Mouse (Mus musculus): ENCODE data around the gene B9d2. TPM values are rescaled to one million over a fixed set of nuclear protein-coding genes. Genes with fewer than 3 reads are reported as not detected.

Gene B9d2
- 10 to 100 TPM; 34.6 to 49.2 TPM for polyA plus RNA-seq (2012; fragmentation: generic; extraction: Trizol)

DNA sequence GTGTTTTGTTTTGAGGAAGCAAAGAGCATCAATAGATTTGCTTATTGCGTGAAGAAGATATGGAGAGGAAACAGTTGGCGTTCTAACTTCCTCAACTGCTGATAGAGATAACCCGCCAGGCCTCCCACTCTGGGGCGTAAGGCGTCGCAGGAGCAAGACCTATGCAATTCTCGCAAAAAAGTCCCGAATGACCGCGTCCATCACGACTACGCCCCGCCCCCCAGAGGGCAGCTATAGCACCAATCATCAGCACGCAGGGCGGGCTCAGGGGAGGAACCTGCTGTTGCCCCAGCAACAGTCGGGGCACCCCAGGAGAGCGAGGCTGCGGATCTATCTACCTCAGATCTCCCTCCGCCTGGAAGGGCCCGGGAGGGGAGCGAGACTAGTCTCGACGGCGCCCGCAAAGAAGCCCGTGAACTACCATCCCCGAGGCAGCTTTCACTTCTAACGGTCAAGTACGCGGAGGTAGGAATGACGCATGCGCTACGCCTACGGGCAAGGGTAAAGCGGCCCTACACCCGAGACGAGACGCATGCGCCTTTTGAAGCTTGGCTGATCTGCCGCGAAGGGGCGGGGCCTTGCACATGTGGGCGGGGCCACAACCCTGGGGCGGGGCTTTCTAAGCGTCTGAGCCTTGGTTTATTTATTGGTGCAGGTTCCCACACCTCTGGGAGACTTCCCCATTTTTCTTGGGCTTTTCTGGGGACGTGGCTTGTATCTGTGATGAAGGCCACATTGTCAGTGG is at the start of gene B9d2:
TSS of gene B9d2 (plus strand) at position 267 of the 745 bp plus-strand sequence.

DNA sequence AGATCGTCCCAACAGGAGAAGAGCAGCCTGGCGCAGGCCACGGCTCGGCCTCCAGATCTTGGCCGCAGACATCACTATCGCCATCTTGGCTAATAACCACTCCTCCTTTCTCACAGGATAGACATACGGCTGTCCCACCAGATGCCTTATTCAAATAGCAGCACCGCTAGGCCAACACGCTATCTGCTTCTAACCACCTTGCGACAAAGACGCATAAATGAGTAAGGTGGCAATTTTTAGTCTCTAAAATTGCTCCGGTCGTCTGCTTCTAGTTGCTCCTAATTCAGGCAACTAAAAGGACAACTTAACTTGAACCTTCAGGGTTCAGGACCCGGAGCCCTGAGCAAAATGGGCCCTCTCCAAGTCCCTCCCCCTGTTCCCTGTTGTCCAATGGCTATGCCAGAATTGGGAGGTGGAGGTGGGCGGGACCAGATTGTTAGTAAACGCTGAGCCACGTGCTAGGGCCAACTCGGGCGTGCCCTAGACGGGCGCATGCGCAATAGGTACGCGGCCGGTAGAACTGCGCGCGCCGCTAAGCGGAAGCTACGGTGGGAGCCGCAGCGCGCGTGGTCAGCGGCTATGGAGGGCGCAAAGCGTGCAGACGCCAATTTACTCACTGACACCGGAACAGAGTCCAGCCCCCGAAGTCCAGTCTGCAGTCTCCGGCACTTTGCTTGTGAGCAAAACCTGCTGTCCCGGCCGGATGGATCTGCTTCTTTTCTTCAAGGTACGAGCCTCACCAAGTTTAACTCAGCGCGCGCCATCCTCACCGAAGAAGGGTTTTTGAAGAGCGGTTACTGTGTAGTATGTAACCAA is 21.7 kb upstream of the B9d2 start, which contains the start of the genes Bckdha and Exosc5:
TSS of gene Bckdha (minus strand) at position 325 of the 816 bp plus-strand sequence.
TSS of gene Exosc5 (plus strand) at position 508 of the 816 bp plus-strand sequence.

DNA sequence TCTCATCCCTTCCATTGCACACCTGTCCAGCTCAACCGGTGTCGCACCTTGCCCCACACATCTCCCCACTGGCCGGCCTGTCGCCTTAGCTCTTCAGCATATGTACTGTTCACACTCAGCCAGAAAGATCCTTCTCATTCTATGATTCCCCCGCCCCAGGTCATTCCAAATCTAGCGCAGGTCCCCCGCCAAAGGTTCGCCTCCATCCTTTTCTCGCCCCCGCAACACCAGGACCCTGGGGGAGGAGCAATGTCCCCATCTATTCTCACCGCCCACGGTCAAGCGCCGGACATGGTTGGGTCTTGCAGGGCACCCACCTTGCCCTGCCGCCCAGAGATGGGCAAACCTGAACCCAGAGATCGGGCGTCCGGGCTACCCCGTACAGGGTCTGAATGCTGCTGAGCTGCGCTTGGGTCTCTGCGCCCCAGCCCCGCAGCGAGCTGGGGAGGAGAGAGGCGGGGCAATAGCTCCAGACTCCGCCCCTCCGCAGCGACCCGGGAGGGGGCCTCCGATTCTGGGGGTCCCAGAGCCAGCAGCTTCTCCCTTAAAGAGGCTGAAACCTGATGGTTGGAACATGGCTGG is 5.8 kb upstream of the B9d2 start, which contains the start of gene Tmem91:
TSS of gene Tmem91 (minus strand) at position 448 of the 582 bp plus-strand sequence.

DNA sequence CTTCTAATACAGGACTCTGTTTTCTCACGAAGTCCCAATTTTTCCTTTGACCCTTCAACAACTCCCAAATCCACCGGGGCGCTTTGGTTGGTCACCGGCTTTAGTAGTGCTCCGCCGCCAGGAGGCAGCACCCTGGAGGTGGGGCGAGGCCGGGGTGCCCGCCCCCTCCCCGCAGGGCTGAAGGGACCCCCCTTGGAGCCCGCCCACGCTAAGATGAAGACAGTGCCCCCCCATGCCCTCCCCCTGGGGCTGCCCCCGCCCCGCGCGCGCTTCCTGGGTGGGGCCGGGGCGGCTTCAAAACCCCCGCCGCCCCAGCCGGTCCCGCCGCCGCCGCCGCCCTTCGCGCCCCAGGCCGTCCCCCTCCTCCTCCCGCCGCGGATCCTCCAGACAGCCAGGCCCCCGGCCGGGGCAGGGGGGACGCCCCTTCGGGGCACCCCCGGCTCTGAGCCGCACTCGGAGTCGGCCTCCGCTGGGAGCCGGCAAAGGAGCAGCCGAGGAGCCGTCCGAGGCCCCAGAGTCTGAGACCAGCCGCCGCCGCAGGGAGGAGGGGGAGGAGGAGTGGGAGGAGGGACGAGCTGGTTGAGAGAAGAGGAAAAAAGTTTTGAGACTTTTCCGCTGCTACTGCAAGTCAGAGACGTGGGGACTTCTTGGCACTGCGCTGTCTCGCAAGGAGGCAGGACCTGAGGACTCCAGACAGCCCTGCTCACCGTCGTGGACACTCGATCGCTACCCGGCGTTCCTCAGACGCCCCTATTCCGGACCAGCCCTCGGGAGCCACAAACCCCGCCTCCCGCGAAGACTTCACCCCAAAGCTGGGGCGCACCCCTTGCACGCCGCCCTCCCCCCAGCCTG is 6.3 kb downstream of the B9d2 start, which contains the start of gene Tgfb1:
TSS of gene Tgfb1 (plus strand) at position 323 of the 852 bp plus-strand sequence.

DNA sequence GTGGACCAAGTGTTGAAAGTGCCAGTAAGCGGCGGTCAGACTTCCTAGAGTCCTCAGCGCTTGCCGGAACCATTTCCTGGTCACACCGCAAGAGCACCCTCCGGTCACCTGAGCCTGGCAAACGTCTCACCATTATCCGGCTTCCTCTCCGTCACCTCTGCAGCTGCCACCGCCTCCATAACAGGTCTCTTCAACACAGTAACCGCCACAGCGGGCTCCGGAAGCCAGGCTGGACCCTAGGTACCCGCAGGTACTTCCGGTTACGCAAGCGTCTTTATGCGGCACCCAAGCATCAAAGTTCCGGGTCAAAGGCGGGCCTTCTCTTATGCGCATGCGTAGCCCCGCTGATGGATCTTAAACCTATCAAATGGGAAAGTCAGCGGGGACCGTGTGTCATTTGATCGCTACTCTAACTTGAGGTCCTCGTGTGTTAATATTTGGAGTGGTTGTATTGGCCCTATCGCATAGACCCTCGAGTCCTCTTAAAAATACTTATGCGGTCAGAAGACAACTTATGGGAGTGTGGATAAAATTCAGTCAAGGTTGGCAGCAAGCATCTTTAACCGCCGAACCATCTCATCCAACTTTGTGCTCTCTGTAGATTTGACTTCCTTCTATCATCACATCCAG is 38.3 kb downstream of the B9d2 start, which contains the start of gene Ccdc97:
TSS of gene Ccdc97 (minus strand) at position 301 of the 630 bp plus-strand sequence.

Other genes starting within 250 kb of the B9d2 start
- gene Ceacam1, start 203.2 kb upstream of the B9d2 start, polyA plus RNA-seq (2012; fragmentation: generic; extraction: Trizol) = under 1 TPM; 0.08 to 0.61 TPM
- under 1 TPM in 1 of 2 experiments, not detected in 1; 0.04 TPM for gene Ceacam2, start 140.9 kb upstream of the B9d2 start, polyA plus RNA-seq (2012; fragmentation: generic; extraction: Trizol)
- not detected for gene Erich4, start 64.9 kb upstream of the B9d2 start, polyA plus RNA-seq (2012; fragmentation: generic; extraction: Trizol)
- 10 to 100 TPM in 1 of 2 experiments, 1 to 10 TPM in 1; 7.0 to 14.4 TPM for gene Dmac2, start 61.4 kb upstream of the B9d2 start, polyA plus RNA-seq (2012; fragmentation: generic; extraction: Trizol)
- 1 to 10 TPM in 1 of 2 experiments, under 1 TPM in 1; 0.14 to 2.1 TPM for gene B3gnt8, start 54.1 kb upstream of the B9d2 start, polyA plus RNA-seq (2012; fragmentation: generic; extraction: Trizol)
- gene Bckdha, start 21.8 kb upstream of the B9d2 start, polyA plus RNA-seq (2012; fragmentation: generic; extraction: Trizol) = 10 to 100 TPM; 30.2 to 65.1 TPM
- gene Exosc5, start 21.6 kb upstream of the B9d2 start, polyA plus RNA-seq (2012; fragmentation: generic; extraction: Trizol) = 100 to 1,000 TPM in 1 of 2 experiments, 10 to 100 TPM in 1; 39.9 to 113 TPM
- gene Tmem91, start 5.6 kb upstream of the B9d2 start, polyA plus RNA-seq (2012; fragmentation: generic; extraction: Trizol) = under 1 TPM; 0.27 to 0.67 TPM
- gene Tgfb1, start 6.2 kb downstream of the B9d2 start, polyA plus RNA-seq (2012; fragmentation: generic; extraction: Trizol) = 10 to 100 TPM; 24.1 to 38.0 TPM
- gene Ccdc97, start 38.3 kb downstream of the B9d2 start, polyA plus RNA-seq (2012; fragmentation: generic; extraction: Trizol) = 10 to 100 TPM; 15.8 to 31.3 TPM
- 10 to 100 TPM; 17.9 to 86.2 TPM for gene Hnrnpul1, start 74.0 kb downstream of the B9d2 start, polyA plus RNA-seq (2012; fragmentation: generic; extraction: Trizol)
- gene Axl, start 107.9 kb downstream of the B9d2 start, polyA plus RNA-seq (2012; fragmentation: generic; extraction: Trizol) = 100 to 1,000 TPM in 1 of 2 experiments, 10 to 100 TPM in 1; 96.8 to 112 TPM
- gene Cyp2s1, start 136.1 kb downstream of the B9d2 start, polyA plus RNA-seq (2012; fragmentation: generic; extraction: Trizol) = under 1 TPM; 0.04 to 0.40 TPM
- gene Cyp2b10, start 216.8 kb downstream of the B9d2 start, polyA plus RNA-seq (2012; fragmentation: generic; extraction: Trizol) = not detected

Data from C3H10T1/2 (cell line).